Mouse (Mus musculus) naive thymus-derived CD4-positive, alpha-beta T cell, adult 2 months (primary cell): Measurements from ENCODE around the gene Shank2.
A peak's percentile ranks its signal among the peaks of the same experiment; 100 is the strongest.

Source experiments
- DNase-seq: peaks from one replicate; pipeline ENCODE4 v3.0.0-alpha.2; 2011; ENCODE audit warnings: low read depth

Gene Shank2

GRCm38 (mm10) chr7:144001628-144002027, at the start of gene Shank2:
Gene Shank2, plus strand, starts transcription at chr7:144001928.
- DNase-seq, result no peak

- DNase-seq, result no peak
These were observed 49.6 kb upstream of the Shank2 start for GRCm38 (mm10) chr7:143952130-143952529.

GRCm38 (mm10) chr7:143956575-143957295, 45.0 kb upstream of the Shank2 start:
- no peak for DNase-seq

- DNase-seq, result no peak
These were observed 43.6 kb upstream of the Shank2 start for GRCm38 (mm10) chr7:143958030-143958565.

GRCm38 (mm10) chr7:143963813-143964212, 37.9 kb upstream of the Shank2 start:
- no peak for DNase-seq

- no peak for DNase-seq
These were observed 35.1 kb upstream of the Shank2 start for GRCm38 (mm10) chr7:143966621-143967020.

- no peak for DNase-seq
These were observed 24.3 kb upstream of the Shank2 start for GRCm38 (mm10) chr7:143977491-143977830.

- DNase-seq, result no peak
These were observed 23.7 kb upstream of the Shank2 start for GRCm38 (mm10) chr7:143977831-143978682.

GRCm38 (mm10) chr7:143978741-143979371, 22.9 kb upstream of the Shank2 start:
- DNase-seq, result peak; percentile 23

- DNase-seq, result no peak
These were observed 21.7 kb upstream of the Shank2 start for GRCm38 (mm10) chr7:143979986-143980385.

GRCm38 (mm10) chr7:143986281-143986680, 15.4 kb upstream of the Shank2 start:
- DNase-seq, result no peak

GRCm38 (mm10) chr7:143991160-143991559, 10.6 kb upstream of the Shank2 start:
- no peak for DNase-seq

- DNase-seq, result no peak
These were observed 2.7 kb upstream of the Shank2 start for GRCm38 (mm10) chr7:143999073-143999472.

GRCm38 (mm10) chr7:144003471-144003870, 1.7 kb downstream of the Shank2 start:
- DNase-seq, result no peak

- DNase-seq, result no peak
These were observed 6.4 kb downstream of the Shank2 start for GRCm38 (mm10) chr7:144008079-144008478.

- DNase-seq, result no peak
These were observed 7.3 kb downstream of the Shank2 start for GRCm38 (mm10) chr7:144008985-144009384.

- DNase-seq, result no peak
These were observed 12.8 kb downstream of the Shank2 start for GRCm38 (mm10) chr7:144014485-144014884.

GRCm38 (mm10) chr7:144021801-144022200, 20.1 kb downstream of the Shank2 start:
- no peak for DNase-seq

- no peak for DNase-seq
These were observed 21.0 kb downstream of the Shank2 start for GRCm38 (mm10) chr7:144022682-144023081.

- DNase-seq, result no peak
These were observed 21.8 kb downstream of the Shank2 start for GRCm38 (mm10) chr7:144023561-144023960.

- no peak for DNase-seq
These were observed 24.5 kb downstream of the Shank2 start for GRCm38 (mm10) chr7:144026024-144026752.

GRCm38 (mm10) chr7:144029246-144029645, 27.5 kb downstream of the Shank2 start:
- no peak for DNase-seq
